Mouse (Mus musculus) midbrain, embryonic 15.5 days (tissue): ENCODE data around the gene Ggct. TPM values are rescaled to one million over a fixed set of nuclear protein-coding genes. Genes with fewer than 3 reads are reported as not detected.

ENCODE experiments used
- ATAC-seq: fragments of 200-750 bp; cut with Nextera tagmentation; replicated peaks from 2 replicates; pipeline ENCODE4 v1.8.0; 2017; ENCODE audit warnings: moderate TSS enrichment
- H3K27ac ChIP-seq: fragments of 300-500 bp; sonication (generic); 2 replicates; pipeline ENCODE4 v1.5.1; 2015; ENCODE audit warnings: mild to moderate bottlenecking, inconsistent platforms
- H3K27me3 ChIP-seq: fragments of 300-500 bp; sonication (generic); replicated peaks from 2 replicates; pipeline ENCODE4 v1.6.1; 2015; ENCODE audit warnings: inconsistent platforms
- H3K36me3 ChIP-seq: fragments of 300-500 bp; sonication (generic); replicated peaks from 2 replicates; pipeline ENCODE4 v1.6.1; 2015; ENCODE audit warnings: inconsistent platforms
- H3K4me1 ChIP-seq: fragments of 300-500 bp; sonication (generic); 2 replicates; pipeline ENCODE4 v1.6.1; 2015; ENCODE audit warnings: inconsistent platforms
- H3K4me2 ChIP-seq: fragments of 300-500 bp; sonication (generic); 2 replicates; pipeline ENCODE4 v1.6.1; 2015; ENCODE audit warnings: inconsistent platforms, mild to moderate bottlenecking, moderate library complexity
- H3K4me3 ChIP-seq: fragments of 300-500 bp; sonication (generic); 2 replicates; pipeline ENCODE4 v1.5.1; 2015; ENCODE audit warnings: mild to moderate bottlenecking, inconsistent platforms
- H3K9ac ChIP-seq: fragments of 300-500 bp; sonication (generic); 2 replicates; pipeline ENCODE4 v1.6.1; 2015; ENCODE audit warnings: mild to moderate bottlenecking, inconsistent platforms
- H3K9me3 ChIP-seq: fragments of 300-500 bp; sonication (generic); 2 replicates; pipeline ENCODE4 v1.6.1; 2016; ENCODE audit warnings: inconsistent platforms
- WGBS: fragments of 180-500 bp; shearing (Covaris S2); methylation state at CpG from one replicate; pipeline ENCODE4 v1.1.7; 2015; ENCODE audit warnings: mixed read lengths; 5-methylcytosine and 5-hydroxymethylcytosine counted together
- polyA plus RNA-seq: library from polyadenylated mRNA; unstranded; fragments of >200 nt; fragmentation: Nextera tagmentation; extraction: Ambion mirVana; gene quantifications from 2 replicates; pipeline ENCODE4 v1.2.1, GENCODE M21; 2015

Gene Ggct
- 11.9 and 12.3 TPM in 2 replicates for polyA plus RNA-seq

DNA sequence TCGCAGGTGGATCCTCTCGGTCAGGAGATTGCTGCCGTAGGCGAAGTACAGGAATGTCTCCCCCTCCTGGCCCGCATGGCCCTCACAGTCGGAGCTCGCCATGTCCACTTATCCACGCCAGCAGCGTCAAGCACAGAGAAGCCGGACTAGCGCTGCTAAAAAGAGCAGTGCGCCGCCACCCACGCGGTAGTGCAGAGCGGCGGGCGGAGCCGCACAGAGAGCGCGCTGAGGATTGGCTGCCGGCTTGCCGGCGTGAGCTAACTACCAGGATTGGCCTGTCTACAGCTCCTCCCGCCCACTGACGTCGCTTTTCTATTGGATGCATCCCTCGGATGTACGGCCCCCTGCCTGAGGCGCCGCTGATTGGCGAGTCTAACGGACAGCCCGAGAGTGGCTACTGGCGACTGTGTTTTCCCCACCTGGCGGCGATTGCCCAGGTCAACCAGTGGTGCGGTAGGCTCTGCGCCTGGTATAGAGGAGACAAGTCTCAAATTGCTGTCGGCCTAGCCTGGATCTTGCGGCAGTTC is at the start of gene Ggct:
TSS of gene Ggct (minus strand) at position 217 of the 527 bp plus-strand sequence.
- Histone ChIP-seq H3K27me3 (no peaks in the 10 kb centered on the region), H3K4me1 (peaks cover 9% of the 10 kb centered on the region), H3K9ac (peak within 1 kb of the TSS; percentile 48), H3K27ac (peak within 1 kb of the TSS; percentile 55), H3K4me3 (peak within 1 kb of the TSS; percentile 44), H3K4me2 (peak within 1 kb of the TSS; percentile 60), H3K36me3 (no peaks in the 10 kb centered on the region), H3K9me3 (no peaks in the 10 kb centered on the region)
- under 1% methylated on average over 41 of the region's 41 CpGs for WGBS
- ATAC-seq: peak; percentile 100

DNA sequence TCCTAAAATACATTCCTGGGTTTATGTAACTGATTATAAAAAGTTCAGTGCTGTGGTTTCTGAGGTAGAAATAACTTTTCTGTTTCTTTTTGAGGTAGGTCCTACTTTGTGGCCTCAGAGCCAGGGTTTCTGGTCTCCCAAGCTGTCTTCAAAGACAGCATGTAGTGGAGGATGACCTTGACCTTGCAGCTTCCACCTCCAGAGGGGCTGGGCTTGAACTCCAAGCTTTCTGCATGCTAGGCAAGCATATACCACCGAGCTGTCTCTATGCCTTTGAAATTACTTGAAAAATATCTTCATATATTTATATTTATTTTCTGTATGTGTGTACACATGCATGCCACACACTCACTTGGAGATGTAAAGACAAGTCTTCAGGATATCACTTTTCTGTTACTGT is 47.3 kb upstream of the Ggct start:
- Histone ChIP-seq H3K4me3 (no peak overlapping the region), H3K4me2 (no peak overlapping the region), H3K9me3 (no peaks in the 10 kb centered on the region), H3K36me3 (no peaks in the 10 kb centered on the region), H3K27ac (no peak overlapping the region), H3K4me1 (peaks cover 33% of the 10 kb centered on the region), H3K27me3 (0 out of 2 replicates have a peak, but pooled peaks cover 4% of the 10 kb centered on the region), H3K9ac (no peak overlapping the region)
- no peak for ATAC-seq
- 76% methylated on average over 1 of the region's 1 CpGs for WGBS

DNA sequence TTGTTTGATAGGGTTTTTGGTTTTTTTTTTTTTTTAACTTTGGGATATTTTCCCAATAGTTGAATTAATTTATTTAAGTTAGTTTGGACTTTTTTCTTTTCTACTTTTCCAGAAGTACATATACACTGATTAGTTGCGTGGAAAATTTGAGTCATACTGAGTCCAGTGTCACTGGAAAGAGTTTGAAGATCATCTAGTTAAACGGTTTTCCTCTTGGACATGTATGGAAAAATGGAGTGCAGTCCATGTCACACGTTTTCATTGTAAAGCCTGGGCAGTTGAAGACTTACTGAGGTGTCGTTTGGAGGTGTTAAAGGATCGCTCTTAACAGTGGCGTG is 46.7 kb upstream of the Ggct start:
- Histone ChIP-seq H3K4me2 (peak overlapping the region; percentile 60), H3K27me3 (0 out of 2 replicates have a peak, but pooled peaks cover 4% of the 10 kb centered on the region), H3K36me3 (no peaks in the 10 kb centered on the region), H3K9ac (no peak overlapping the region), H3K4me3 (peak overlapping the region; percentile 99), H3K4me1 (peaks cover 28% of the 10 kb centered on the region), H3K9me3 (no peaks in the 10 kb centered on the region), H3K27ac (no peak overlapping the region)
- WGBS: 82% methylated on average over 6 of the region's 6 CpGs
- ATAC-seq: no peak

DNA sequence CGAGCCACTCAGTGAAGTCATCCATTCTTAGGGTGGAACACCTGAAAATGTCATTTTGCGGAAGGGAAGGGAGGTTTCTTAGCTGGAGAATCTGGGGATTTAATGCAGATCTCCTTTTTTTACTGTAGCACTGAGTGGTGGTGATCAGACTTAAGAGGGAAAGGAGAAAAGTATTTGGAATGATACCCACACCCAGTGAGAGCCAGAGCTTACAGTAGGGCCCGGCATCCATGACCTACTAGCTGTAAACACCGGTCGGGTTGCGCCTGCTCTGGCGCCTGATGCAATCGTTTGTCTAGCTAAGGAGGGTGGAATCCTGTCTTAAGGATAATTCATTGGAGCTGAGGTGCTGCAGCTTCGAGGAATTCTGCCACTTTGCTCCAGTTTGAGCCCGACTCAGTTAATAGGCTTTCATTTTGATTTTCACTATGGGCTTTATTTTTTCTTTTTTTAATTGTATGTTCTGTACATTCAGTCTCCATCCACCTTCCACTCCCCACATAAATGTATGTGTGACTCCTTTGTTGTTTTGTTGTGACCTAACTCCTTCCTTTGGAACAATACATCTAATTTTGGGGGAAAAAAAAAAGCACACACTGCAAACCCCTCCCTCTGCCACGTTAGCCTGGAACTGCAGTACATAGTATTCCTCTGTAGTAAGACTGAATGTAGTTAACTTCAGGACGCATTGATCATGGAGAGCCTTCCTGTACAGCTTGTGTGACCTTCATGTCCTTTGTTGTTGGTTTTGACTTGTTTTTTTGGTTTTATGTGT is 46.1 kb upstream of the Ggct start:
- Histone ChIP-seq H3K4me1 (peaks cover 24% of the 10 kb centered on the region), H3K27ac (peak overlapping the region; percentile 98), H3K36me3 (no peaks in the 10 kb centered on the region), H3K9ac (peak overlapping the region; percentile 99), H3K27me3 (0 out of 2 replicates have a peak, but pooled peaks cover 4% of the 10 kb centered on the region), H3K4me3 (peak overlapping the region; percentile 99), H3K4me2 (peak overlapping the region; percentile 60), H3K9me3 (no peaks in the 10 kb centered on the region)
- ATAC-seq: 0 out of 2 replicates have a peak, but pooled peaks have one; percentile 28
- WGBS: 2% methylated on average over 12 of the region's 12 CpGs

DNA sequence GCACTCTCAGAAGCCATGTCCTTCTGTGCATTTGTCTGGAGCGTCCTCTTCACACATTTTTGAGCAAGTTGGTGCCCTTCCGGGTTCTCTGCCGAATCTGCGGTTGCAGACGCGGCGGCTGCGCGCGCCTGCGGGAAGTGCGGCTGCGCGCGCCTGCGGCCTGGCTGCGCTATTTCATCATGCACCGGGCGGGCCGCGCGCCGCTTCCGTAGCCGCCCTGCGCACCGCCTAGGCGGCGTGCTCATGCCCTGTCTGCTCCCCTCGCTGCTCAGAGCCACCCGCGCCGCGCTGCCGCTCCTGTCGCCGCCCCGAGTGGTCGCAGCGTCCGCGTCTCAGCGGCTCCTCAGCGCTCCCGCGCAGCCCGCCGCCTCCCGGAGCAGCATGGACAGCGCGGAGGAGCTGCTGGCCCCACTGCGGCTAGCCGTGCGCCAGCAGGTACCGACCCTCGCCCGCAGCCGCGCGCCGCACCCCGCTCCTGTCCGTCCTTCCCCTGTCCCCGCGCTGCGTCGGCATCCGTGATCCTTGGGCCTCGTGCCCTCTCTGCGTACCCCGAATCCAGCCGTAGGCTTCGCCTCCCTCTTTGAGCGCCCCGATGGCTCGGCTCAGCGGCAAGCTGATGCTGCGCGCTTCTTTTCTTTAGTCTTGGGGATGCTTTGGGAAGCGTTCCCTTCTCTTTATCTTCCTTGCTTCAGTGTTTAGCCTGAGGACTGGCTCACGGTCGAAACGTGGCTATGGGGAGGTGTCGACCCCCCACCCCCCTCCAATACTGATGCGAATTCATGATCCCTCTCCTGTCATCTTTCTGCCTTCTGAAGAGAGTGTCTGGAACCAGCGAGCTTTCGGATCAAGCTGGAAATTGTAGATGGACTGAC is 45.3 kb upstream of the Ggct start, which contains the start of gene Gars:
TSS of gene Gars (plus strand) at position 209 of the 872 bp plus-strand sequence.
- H3K4me2 ChIP-seq: peak within 1 kb of the TSS; percentile 60
- H3K27me3 ChIP-seq: 0 out of 2 replicates have a peak, but pooled peaks cover 4% of the 10 kb centered on the region
- peak within 1 kb of the TSS; percentile 99 for H3K4me3 ChIP-seq
- H3K27ac ChIP-seq: peak within 1 kb of the TSS; percentile 98
- ATAC-seq: peak; percentile 98
- peak within 1 kb of the TSS; percentile 99 for H3K9ac ChIP-seq
- peaks cover 22% of the 10 kb centered on the region for H3K4me1 ChIP-seq
- H3K9me3 ChIP-seq: no peaks in the 10 kb centered on the region
- WGBS: under 1% methylated on average over 87 of the region's 87 CpGs
- no peaks in the 10 kb centered on the region for H3K36me3 ChIP-seq

DNA sequence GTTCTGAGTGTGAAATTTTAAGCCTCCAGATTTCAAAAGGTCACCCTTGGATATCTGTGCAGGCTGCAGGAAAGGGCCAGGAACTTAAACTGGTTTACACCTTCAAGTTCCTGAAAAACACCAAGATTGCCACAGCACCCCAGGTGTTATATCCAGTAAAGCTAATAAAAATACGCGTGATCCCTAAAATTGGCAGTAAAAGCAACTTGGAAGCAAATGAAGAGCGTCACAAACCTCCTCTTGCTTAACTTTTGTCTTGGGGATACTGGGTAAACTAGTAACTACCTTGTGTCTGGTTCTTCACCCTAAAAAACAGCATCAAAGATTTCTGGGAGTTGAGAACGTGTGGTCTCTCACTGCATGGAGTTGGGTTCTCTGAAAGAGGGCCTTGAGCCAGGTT is 44.0 kb upstream of the Ggct start:
- ATAC-seq: no peak

DNA sequence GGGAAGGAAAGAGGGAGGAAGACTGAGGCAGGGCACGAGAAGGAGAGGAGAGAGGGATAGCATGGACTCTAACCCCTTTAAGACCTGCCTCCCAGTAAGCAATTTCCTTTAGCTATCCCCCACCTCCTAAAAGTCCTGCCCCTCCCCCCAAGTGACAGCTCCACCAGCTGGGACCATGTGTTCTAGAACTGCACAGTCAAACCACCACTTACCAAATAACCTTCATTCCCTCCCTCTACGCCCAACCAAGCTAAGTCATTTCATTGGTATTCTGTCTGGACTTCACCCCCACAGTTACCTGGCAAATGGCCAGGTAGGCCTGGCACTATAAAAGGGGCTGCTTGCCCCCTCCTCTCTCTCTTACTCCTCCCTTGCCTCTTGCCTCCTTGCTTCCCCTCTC is 34.9 kb upstream of the Ggct start:
- no peak overlapping the region for H3K9ac ChIP-seq
- no peak for ATAC-seq
- 64% methylated on average over 2 of the region's 2 CpGs for WGBS
- H3K36me3 ChIP-seq: no peaks in the 10 kb centered on the region
- no peaks in the 10 kb centered on the region for H3K9me3 ChIP-seq
- no peaks in the 10 kb centered on the region for H3K27me3 ChIP-seq
- H3K4me2 ChIP-seq: no peak overlapping the region
- H3K4me3 ChIP-seq: no peak overlapping the region
- H3K27ac ChIP-seq: no peak overlapping the region
- no peaks in the 10 kb centered on the region for H3K4me1 ChIP-seq

More for the DNA sequence above, 44.0 kb upstream of the Ggct start:
- H3K27me3 ChIP-seq: 0 out of 2 replicates have a peak, but pooled peaks cover 4% of the 10 kb centered on the region
- H3K27ac ChIP-seq: no peak overlapping the region
- 87% methylated on average over 4 of the region's 4 CpGs for WGBS
- no peak overlapping the region for H3K4me2 ChIP-seq
- no peaks in the 10 kb centered on the region for H3K36me3 ChIP-seq
- no peak overlapping the region for H3K4me3 ChIP-seq
- H3K9me3 ChIP-seq: no peaks in the 10 kb centered on the region
- no peak overlapping the region for H3K9ac ChIP-seq
- peaks cover 22% of the 10 kb centered on the region for H3K4me1 ChIP-seq

DNA sequence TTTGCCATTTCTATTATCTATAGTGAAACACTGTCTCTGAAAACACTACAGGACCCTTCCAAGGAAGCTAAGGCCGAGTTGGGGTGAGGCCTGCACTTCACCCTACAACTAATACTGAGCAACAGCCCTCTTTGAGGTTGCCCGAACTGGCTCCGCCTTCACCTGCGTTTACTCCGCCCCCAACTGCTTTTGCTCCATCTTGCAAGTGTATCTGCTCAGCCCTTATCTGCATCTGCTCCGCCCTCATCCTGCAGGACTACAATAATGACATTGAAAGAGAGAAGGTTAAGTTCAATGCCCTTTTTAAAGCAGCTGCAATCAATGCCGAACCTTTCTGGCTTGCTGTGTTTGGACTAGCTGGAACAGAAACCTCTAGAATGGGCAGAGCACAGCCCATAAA is 29.1 kb upstream of the Ggct start:
- no peaks in the 10 kb centered on the region for H3K36me3 ChIP-seq
- H3K4me3 ChIP-seq: no peak overlapping the region
- H3K27ac ChIP-seq: no peak overlapping the region
- 87% methylated on average over 7 of the region's 7 CpGs for WGBS
- no peak for ATAC-seq
- H3K4me1 ChIP-seq: peaks cover 1% of the 10 kb centered on the region; the same call in 1 of the 2 replicates
- no peaks in the 10 kb centered on the region for H3K27me3 ChIP-seq
- no peak overlapping the region for H3K9ac ChIP-seq
- H3K4me2 ChIP-seq: no peak overlapping the region
- H3K9me3 ChIP-seq: no peaks in the 10 kb centered on the region

DNA sequence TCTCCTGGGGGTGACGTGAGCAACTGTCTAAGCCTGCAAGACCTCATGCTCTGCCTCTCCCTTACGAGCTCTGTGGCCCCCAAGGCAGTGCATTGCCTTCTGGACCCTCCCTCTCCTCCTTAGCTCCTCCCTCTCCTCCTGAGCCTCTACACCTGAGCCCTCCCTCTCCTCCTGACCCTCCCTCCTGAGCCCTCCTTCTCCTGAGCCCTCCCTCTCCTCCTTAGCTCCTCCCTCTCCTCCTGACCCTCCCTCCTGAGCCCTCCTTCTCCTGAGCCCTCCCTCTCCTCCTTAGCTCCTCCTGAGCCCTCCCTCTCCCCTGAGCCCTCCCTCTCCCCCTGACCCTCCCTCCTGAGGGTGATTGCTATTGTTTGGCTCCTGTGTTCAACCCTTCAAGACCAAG is 25.7 kb upstream of the Ggct start:
- no peaks in the 10 kb centered on the region for H3K9me3 ChIP-seq
- no peaks in the 10 kb centered on the region for H3K36me3 ChIP-seq
- no peak for ATAC-seq
- H3K27me3 ChIP-seq: no peaks in the 10 kb centered on the region
- 77% methylated on average over 2 of the region's 2 CpGs for WGBS
- H3K4me1 ChIP-seq: peaks cover 5% of the 10 kb centered on the region; the same call in 1 of the 2 replicates
- H3K4me2 ChIP-seq: no peak overlapping the region
- H3K27ac ChIP-seq: no peak overlapping the region
- H3K4me3 ChIP-seq: no peak overlapping the region
- no peak overlapping the region for H3K9ac ChIP-seq

DNA sequence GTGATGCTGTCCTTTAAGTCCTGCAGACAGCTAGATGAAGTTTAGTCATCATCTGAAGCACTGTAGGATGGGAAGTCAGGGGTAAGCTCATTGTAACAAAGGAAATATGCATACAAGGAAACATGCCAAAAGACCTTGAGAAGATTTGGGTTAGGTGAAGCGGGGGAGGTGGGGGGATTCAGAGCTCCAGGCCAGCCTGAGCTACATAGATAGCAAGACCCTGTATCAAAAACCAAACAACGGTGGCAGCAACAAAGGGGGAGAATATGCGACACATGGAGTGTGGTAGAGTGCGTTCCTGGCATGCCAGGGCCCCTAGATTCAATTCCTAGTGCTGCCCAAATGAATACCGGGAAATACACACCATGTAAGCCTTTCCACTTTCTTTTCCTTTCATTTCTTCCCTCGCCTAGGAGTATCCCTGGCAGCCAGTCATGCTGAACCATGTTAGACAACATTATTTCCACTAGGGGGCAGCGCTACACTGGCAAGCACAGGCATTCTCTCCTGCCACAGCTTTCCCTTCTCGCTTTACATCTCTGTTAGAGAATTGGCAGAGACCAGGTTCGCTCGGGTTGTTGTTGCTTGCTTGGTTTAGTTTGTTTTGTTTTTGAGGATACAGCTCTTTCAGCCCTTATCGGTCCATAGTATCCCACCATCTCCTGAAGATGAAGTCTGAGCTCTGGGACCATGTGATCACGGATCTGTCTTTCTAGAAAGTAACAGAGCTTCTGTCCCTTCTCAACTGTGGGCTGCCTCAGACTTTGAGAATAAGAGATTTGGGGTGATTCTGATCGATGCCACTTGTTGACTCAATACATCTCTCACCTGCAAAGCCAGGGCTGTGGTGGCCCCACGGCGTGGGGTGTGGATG is 24.2 kb upstream of the Ggct start:
- Histone ChIP-seq H3K4me3 (no peak overlapping the region), H3K27me3 (no peaks in the 10 kb centered on the region), H3K9me3 (no peaks in the 10 kb centered on the region), H3K27ac (no peak overlapping the region), H3K36me3 (no peaks in the 10 kb centered on the region), H3K9ac (no peak overlapping the region), H3K4me1 (peaks cover 5% of the 10 kb centered on the region; the same call in 1 of the 2 replicates), H3K4me2 (no peak overlapping the region)
- WGBS: 27% methylated on average over 15 of the region's 15 CpGs
- ATAC-seq: peak; percentile 91

DNA sequence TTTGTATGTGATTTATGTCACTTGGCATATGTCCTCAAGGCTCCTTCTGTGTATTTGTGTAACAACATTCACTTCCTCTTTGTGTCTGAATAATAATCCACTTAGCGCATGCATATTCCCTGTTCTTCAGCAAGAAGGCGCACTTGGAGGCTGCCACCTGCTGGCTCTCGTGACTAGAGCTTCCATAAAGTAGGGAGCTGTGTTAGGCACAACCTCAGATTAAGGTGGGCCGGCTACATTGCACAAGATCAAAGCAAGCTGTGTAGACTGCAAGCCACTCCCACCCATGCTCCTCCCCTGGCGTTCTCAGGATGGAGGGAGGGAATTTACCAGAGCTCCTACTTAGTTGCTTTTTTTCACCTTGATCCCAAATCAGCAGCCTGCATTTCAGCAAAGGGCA is 23.5 kb upstream of the Ggct start:
- Histone ChIP-seq H3K4me3 (no peak overlapping the region), H3K4me1 (peaks cover 5% of the 10 kb centered on the region; the same call in 1 of the 2 replicates), H3K36me3 (no peaks in the 10 kb centered on the region), H3K9ac (no peak overlapping the region), H3K27ac (no peak overlapping the region), H3K9me3 (no peaks in the 10 kb centered on the region), H3K4me2 (no peak overlapping the region), H3K27me3 (no peaks in the 10 kb centered on the region)
- peak; percentile 73; the same call in 1 of the 2 replicates for ATAC-seq
- WGBS: 18% methylated on average over 5 of the region's 5 CpGs
